In the genomic region with DNA sequence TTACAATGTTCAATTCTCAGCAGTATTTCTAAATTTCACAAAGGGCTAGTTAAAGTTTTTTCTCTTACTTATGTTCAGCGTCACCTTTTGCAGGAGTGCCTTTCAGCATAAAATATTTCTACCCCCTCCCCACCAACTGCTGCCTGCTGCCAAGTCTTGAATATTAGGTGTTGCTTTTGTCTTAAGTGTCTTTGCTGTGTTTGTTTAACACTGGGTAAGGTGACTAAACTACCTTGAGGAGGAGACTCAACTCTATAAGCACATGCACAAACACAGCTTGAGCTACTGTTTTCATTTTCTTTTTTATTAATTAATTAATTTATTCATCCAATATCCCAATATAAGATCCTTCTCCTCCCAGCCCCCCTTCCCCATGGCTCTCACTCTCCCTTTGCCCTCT, we compare ENCODE assay signal across 21 mouse cellular contexts.
A peak's percentile ranks its signal among the peaks of the same experiment; 100 is the strongest.
DNase-seq lines count a peak whose midpoint lies in the region; ATAC-seq and TF ChIP-seq lines count a peak whose summit lies in the region.
"Had no signal": no experiment of that assay in that cellular context is flagged by ENCODE, and none has a peak within 500 bp of the region (broad histone marks: within the 10 kb centered on the region; RNA-seq: fewer than 3 reads in every experiment).

No protein-coding gene starts in this region.

- no peak for DNase-seq in lung, postnatal 25 days (ENCODE audit: low spot score)
- DNase-seq in lung, postnatal 0 days (ENCODE audit: low spot score): peak; percentile 65
- no peak for DNase-seq in lung, postnatal 4 days
- DNase-seq: adrenal gland, adult 2 months; adrenal gland, postnatal 10 days; adrenal gland, postnatal 25 days; cerebellum, adult 11 months; cerebellum, adult 18-20 months; cerebellum, adult 8-10 months; cerebellum, adult 9-11 months; cerebellum, postnatal 14 days; cerebellum, postnatal 36 days; embryo, embryonic 11 days had no signal

- ATAC-seq in lung, embryonic 15.5 days (ENCODE audit: borderline replicate concordance, extremely low read depth, low FRiP score, low TSS enrichment): no peak
- ATAC-seq in lung, postnatal 0 days: peak; percentile 78
- ATAC-seq: forebrain, embryonic 14.5 days; forebrain, embryonic 16.5 days had no signal

- no peak overlapping the region for H3K4me3 ChIP-seq in lung, embryonic 15.5 days
- H3K4me3 ChIP-seq in lung, postnatal 0 days (ENCODE audit: low read depth, low read length): no peak overlapping the region
- H3K4me3 ChIP-seq: embryonic facial prominence, embryonic 13.5 days; embryonic facial prominence, embryonic 15.5 days; erythroblast, embryonic 14.5 days; forebrain, embryonic 10.5 days; forebrain, embryonic 12.5 days had no signal

- H3K4me1 ChIP-seq in lung, embryonic 15.5 days: 0 out of 2 replicates have a peak, but pooled peaks cover 3% of the 10 kb centered on the region
- no peaks in the 10 kb centered on the region for H3K4me1 ChIP-seq in lung, postnatal 0 days (ENCODE audit: insufficient read depth, low read depth, low read length)
- H3K4me1 ChIP-seq: embryonic facial prominence, embryonic 13.5 days; embryonic facial prominence, embryonic 15.5 days; forebrain, embryonic 10.5 days; forebrain, embryonic 12.5 days had no signal

- peak; percentile 51; the same call in 1 of the 2 replicates for TF ChIP-seq EP300 in lung, postnatal 0 days (IDR thresholded peaks at IDR 0.05)

- TF ChIP-seq CTCF in lung, postnatal 0 days (IDR thresholded peaks at IDR 0.05): no peak

- peak overlapping the region; percentile 33 for H3K27ac ChIP-seq in lung, embryonic 15.5 days
- H3K27ac ChIP-seq in lung, postnatal 0 days (ENCODE audit: low read length): no peak overlapping the region
- H3K27ac ChIP-seq: embryonic facial prominence, embryonic 13.5 days; embryonic facial prominence, embryonic 15.5 days; forebrain, embryonic 10.5 days; forebrain, embryonic 12.5 days had no signal

- H3K4me2 ChIP-seq in lung, embryonic 15.5 days: no peak overlapping the region
- H3K4me2 ChIP-seq in lung, postnatal 0 days (replicated peaks; ENCODE audit: low read depth, low read length): no peak overlapping the region
- H3K4me2 ChIP-seq: embryonic facial prominence, embryonic 13.5 days; embryonic facial prominence, embryonic 15.5 days; forebrain, embryonic 12.5 days had no signal

- 49% methylated on average over 1 of the region's 1 CpGs for WGBS in lung, embryonic 15.5 days
- WGBS in lung, postnatal 0 days: 64% methylated on average over 1 of the region's 1 CpGs

- H3K9me3 ChIP-seq in lung, embryonic 15.5 days: no peaks in the 10 kb centered on the region
- H3K9me3 ChIP-seq in lung, postnatal 0 days (ENCODE audit: low read length): no peaks in the 10 kb centered on the region
- H3K9me3 ChIP-seq: embryonic facial prominence, embryonic 13.5 days; embryonic facial prominence, embryonic 15.5 days; forebrain, embryonic 10.5 days; forebrain, embryonic 12.5 days had no signal

- H3K36me3 ChIP-seq in lung, embryonic 15.5 days: no peaks in the 10 kb centered on the region
- H3K36me3 ChIP-seq in lung, postnatal 0 days (ENCODE audit: insufficient read depth, low read length): no peaks in the 10 kb centered on the region
- H3K36me3 ChIP-seq: embryonic facial prominence, embryonic 13.5 days; embryonic facial prominence, embryonic 15.5 days; forebrain, embryonic 10.5 days; forebrain, embryonic 12.5 days had no signal

- no peaks in the 10 kb centered on the region for H3K27me3 ChIP-seq in lung, embryonic 15.5 days
- H3K27me3 ChIP-seq in lung, postnatal 0 days (replicated peaks; ENCODE audit: insufficient read depth, low read length): no peaks in the 10 kb centered on the region
- H3K27me3 ChIP-seq: embryonic facial prominence, embryonic 13.5 days; embryonic facial prominence, embryonic 15.5 days; forebrain, embryonic 12.5 days had no signal

- H3K9ac ChIP-seq in lung, embryonic 15.5 days: no peak overlapping the region
- H3K9ac ChIP-seq in lung, postnatal 0 days (replicated peaks; ENCODE audit: low read depth): no peak overlapping the region
- H3K9ac ChIP-seq: embryonic facial prominence, embryonic 13.5 days; embryonic facial prominence, embryonic 15.5 days; forebrain, embryonic 12.5 days had no signal
